Mouse (Mus musculus): ENCODE measurements around the gene Def8. TPM values are rescaled to one million over a fixed set of nuclear protein-coding genes. Genes with fewer than 3 reads are reported as not detected.
"Not testable (repeated sequence)": the region's sequence is repeated elsewhere in the genome, so short reads cannot be mapped to it uniquely, and the experiment has no call there.

The Def8 gene
- total RNA-seq, 2 experiments from 2014 or later, result 22.9 to 24.4 TPM

- no peak for DNase-seq (ENCODE audit: low spot score in 2 of 2)
Measured at GRCm38 (mm10) chr8:123412560-123413170, 10.7 kb upstream of the Def8 start.

GRCm38 (mm10) chr8:123414255-123414654 is 9.1 kb upstream of the Def8 start:
- DNase-seq (ENCODE audit: low spot score in 2 of 2), result no peak

- not testable (repeated sequence) for DNase-seq (ENCODE audit: low spot score in 2 of 2)
Measured at GRCm38 (mm10) chr8:123414997-123415696, 8.2 kb upstream of the Def8 start.

- DNase-seq (ENCODE audit: low spot score in 2 of 2), result no peak
Measured at GRCm38 (mm10) chr8:123415967-123416943, 7.1 kb upstream of the Def8 start.

- DNase-seq (ENCODE audit: low spot score in 2 of 2), result no peak
Measured at GRCm38 (mm10) chr8:123416944-123417555, 6.3 kb upstream of the Def8 start.

GRCm38 (mm10) chr8:123419711-123420110 is 3.6 kb upstream of the Def8 start:
- DNase-seq (ENCODE audit: low spot score in 2 of 2), result no peak

GRCm38 (mm10) chr8:123420525-123421281 is 2.6 kb upstream of the Def8 start:
- no peak for DNase-seq (ENCODE audit: low spot score in 2 of 2)

- no peak for DNase-seq (ENCODE audit: low spot score in 2 of 2)
Measured at GRCm38 (mm10) chr8:123421325-123421724, 2.0 kb upstream of the Def8 start.

- peak; percentile 59 to 61 for DNase-seq (ENCODE audit: low spot score in 2 of 2)
Measured at GRCm38 (mm10) chr8:123422056-123422780, 1.1 kb upstream of the Def8 start.

GRCm38 (mm10) chr8:123422781-123423159 is 557 bp upstream of the Def8 start:
- no peak for DNase-seq (ENCODE audit: low spot score in 2 of 2)

- DNase-seq (ENCODE audit: low spot score in 2 of 2), result no peak
Measured at GRCm38 (mm10) chr8:123426511-123427509, 3.5 kb downstream of the Def8 start.

GRCm38 (mm10) chr8:123427639-123428275 is 4.4 kb downstream of the Def8 start:
- no peak for DNase-seq (ENCODE audit: low spot score in 2 of 2)

GRCm38 (mm10) chr8:123428343-123428893 is 5.1 kb downstream of the Def8 start:
- DNase-seq (ENCODE audit: low spot score in 2 of 2), result no peak

GRCm38 (mm10) chr8:123428939-123429721 is 5.8 kb downstream of the Def8 start:
- no peak for DNase-seq (ENCODE audit: low spot score in 2 of 2)

GRCm38 (mm10) chr8:123429722-123430013 is 6.3 kb downstream of the Def8 start:
- not testable (repeated sequence) for DNase-seq (ENCODE audit: low spot score in 2 of 2)

GRCm38 (mm10) chr8:123430936-123431335 is 7.6 kb downstream of the Def8 start:
- DNase-seq (ENCODE audit: low spot score in 2 of 2), result not testable (repeated sequence)
